Mouse (Mus musculus) ES-CJ7 (cell line): ENCODE data around the gene Cyp2d12.
"Not testable (repeated sequence)": the region's sequence is repeated elsewhere in the genome, so short reads cannot be mapped to it uniquely, and the experiment has no call there.

Source experiments
- DNase-seq: peaks from one replicate; pipeline ENCODE4 v3.0.0; 2011; ENCODE audit warnings: low read depth, low spot score

Gene Cyp2d12

DNA sequence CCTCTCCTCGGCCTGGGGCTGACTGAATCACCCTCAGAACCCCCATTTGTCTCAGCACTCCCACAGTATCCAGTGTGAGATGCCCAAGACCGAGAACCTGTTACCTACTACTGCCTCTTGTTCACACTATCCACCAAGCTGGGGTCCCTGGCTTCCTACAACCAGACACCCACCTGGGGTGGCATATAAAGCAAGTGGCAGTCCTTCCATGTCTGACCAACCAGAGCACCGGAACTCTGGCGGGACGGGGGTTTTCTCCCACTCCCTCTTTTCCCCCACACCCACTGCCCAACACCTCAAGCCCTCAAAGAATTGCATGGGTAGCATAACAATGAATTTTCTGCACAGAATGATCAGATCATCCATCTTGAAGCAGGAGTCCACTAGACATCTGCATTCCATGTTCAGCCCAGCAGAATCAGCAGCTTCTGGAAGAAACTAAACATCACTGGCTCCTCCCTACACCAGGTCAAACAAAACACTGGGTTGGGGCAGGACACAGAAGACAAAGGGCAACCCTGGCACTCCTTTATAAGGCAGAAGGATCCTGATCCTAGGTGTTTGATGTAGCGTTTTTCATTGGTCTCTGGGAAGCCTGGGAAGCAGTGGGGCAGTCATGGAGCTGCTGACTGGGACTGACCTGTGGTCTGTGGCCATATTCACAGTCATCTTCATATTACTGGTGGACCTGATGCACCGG is at the start of gene Cyp2d12:
Gene Cyp2d12 (plus strand): TSS at position 542 of the 700 bp plus-strand sequence.
- no peak for DNase-seq

DNA sequence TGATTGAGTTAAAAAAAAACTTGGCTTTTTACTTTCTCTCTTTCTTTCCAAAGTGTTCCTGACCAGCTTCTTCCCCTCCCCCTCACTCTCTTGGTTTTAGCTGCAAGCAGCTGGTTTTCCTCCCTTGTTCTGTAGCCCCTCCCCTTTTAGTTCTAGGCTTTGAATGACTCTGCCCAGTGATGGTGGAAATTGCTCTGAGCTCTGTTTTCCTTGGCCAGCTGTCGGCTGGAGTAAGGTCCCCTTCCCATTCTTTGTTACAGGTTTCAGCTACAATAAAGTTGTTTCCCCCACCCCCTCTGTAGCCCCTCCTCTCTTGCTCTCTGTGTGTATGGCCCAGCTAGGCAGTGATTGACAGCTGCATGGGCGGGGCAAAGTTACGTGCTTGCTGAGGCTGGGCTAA is 47.9 kb upstream of the Cyp2d12 start:
- peak; percentile 64 for DNase-seq

DNA sequence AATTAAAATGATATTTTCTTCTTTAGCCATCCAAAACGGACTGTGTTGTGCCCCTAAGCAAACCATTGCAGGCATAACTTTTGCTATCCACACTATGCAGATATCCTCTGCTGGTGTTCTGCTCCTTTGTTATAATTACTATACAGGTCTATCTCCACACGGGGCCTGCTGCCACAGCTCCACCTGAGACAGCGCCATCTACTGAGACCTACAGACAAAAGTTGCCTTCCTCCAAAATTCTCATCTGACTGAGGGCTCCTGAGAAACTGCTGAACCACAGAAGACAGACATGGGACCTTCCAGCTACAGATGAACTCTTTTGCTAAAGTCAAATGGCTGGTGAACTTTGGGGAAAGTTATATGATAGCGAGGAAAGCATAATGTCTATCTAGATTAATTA is 47.1 kb upstream of the Cyp2d12 start:
- peak; percentile 37 for DNase-seq

DNA sequence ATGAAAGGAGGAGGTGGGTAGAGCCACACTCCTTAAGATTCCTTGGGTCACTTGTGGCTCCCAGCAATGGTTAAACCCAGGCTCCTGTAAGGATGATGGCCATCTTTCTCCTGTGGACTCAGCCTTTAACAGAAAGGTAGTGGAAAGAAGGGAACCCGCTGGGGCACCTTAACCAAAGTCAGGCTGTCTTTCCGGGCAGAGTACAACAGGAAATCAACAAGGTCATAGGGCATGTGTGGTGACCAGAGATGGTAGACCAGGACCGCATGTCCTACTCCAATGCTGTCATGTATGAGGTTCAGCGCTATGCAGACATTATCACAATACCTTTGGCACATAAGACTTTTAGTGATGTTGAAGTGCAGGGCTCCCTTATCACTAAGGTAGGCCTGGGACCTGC is 45.4 kb upstream of the Cyp2d12 start:
- DNase-seq: not testable (repeated sequence)

DNA sequence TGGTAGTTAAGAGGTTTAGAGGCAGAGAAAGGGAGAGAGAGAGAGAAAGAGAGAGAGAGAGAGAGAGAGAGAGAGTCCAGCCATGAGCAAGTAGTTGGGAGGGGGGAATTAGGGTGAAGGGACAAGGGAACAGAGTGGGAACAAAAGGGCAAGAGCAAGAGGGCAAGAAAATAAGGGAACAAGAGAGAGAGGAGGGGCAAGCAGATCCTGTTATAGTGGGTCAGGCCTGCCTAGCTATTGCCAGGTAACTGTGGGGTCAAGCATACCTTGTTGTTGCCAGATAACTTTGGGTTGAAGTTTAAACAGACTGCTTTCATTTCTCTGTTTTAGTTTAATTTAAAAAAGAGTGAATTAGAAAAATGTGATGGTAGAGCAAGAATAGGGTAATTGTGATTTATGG is 44.4 kb upstream of the Cyp2d12 start:
- DNase-seq: not testable (repeated sequence)

DNA sequence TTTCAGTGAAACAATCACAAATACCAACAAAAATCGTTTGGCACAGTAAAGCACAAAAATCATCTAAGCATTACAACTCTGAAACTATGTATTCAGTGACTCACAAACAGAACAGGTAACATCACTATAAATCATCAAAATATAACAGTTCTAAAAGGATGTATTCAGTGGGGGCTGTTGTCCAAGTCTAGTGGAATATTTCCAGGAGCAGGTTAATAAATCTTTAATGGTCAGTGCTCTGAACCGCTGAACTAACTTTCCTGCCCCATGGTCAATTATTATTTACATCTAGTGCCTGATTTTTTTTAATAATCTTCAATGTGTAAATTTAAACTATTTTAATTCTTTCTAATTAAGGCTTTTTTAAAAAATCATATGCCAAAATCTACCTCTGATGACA is 42.8 kb upstream of the Cyp2d12 start:
- DNase-seq: not testable (repeated sequence)

DNA sequence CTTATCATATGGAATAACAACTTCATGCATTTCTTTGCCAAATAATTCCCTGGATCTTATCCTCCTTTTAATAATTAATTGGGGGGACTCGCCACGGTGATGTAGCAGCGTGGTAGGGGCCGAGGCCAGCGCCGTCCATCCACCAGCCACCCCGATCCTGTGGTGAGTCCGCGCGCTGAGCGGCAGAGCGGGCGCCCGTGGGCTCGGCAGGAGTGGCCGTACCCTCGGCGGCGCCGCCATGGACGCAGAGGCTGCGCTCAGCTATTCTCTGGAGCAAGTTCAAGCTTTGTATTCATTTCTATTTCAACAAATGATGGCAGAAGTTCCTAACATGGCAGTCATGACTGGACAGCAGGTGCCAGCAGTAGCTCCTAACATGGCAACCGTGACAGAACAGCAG is 38.7 kb upstream of the Cyp2d12 start:
- DNase-seq: not testable (repeated sequence)

DNA sequence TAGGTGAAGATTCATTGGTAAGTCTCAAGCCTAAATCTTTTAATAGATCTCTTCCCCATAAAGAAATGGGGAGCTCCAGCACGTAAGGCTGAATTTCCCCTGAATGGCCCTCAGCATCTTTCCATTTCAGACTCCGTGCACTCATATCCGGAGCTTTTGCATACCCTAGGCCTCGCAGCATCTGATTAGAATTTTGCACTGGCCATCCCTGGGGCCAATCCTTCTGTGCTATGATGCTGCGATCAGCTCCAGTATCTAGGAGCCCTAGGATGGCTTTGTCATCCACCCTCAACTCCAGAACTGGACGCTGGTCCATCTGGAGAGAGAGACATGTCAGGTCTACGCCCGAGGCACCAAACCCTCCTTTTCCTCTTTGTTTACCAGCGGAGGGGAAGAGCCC is 27.5 kb upstream of the Cyp2d12 start:
- DNase-seq: not testable (repeated sequence)

DNA sequence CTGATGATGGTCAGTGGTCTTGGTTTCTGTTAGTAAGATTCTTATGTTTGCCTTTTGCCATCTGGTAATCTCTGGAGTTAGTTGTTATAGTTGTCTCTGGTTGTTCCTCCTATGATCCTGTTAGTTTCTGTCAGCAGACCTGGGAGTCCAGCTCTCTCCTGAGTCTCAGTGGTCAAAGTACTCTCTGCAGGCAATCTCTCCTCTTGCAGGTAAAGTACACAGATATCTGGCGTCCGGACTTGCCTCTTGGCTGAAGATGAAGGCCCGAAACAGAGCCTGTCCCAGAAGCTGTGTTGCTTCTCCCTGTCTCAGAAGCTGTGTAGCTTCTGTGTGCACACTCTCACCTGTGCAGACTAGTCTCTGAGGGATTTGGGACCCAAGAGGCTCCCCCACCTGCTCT is 22.2 kb upstream of the Cyp2d12 start:
- not testable (repeated sequence) for DNase-seq

DNA sequence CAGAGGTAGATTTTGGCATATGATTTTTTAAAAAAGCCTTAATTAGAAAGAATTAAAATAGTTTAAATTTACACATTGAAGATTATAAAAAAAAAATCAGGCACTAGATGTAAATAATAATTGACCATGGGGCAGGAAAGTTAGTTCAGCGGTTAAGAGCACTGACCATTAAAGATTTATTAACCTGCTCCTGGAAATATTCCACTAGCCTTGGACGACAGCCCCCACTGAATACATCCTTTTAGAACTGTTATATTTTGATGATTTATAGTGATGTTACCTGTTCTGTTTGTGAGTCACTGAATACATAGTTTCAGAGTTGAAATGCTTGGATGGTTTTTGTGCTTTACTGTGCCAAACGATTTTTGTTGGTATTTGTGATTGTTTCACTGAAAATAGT is 11.9 kb upstream of the Cyp2d12 start:
- not testable (repeated sequence) for DNase-seq

DNA sequence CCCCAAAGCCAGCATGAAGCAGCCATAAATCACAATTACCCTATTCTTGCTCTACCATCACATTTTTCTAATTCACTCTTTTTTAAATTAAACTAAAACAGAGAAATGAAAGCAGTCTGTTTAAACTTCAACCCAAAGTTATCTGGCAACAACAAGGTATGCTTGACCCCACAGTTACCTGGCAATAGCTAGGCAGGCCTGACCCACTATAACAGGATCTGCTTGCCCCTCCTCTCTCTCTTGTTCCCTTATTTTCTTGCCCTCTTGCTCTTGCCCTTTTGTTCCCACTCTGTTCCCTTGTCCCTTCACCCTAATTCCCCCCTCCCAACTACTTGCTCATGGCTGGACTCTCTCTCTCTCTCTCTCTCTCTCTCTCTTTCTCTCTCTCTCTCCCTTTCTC is 10.3 kb upstream of the Cyp2d12 start:
- DNase-seq: not testable (repeated sequence)

DNA sequence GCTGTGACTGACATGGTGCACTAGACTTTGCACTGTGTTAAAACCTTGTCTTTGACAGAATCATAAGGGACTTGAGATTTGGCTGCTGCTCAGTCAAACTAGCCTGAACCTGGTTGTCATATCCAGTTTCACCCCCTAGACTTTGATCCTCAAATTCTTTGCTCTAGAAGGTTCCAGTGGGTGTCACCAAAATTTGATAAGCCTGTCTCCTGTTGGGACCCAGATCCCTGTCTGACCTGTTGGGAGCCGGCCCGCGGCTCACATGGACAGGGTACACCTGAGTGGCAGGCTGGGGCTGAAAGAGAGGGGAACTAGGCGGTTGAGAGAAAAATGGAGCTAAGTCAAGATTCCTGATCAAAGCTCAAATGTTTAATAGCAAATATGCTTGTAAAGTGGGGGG is 7.1 kb upstream of the Cyp2d12 start:
- DNase-seq: not testable (repeated sequence)

DNA sequence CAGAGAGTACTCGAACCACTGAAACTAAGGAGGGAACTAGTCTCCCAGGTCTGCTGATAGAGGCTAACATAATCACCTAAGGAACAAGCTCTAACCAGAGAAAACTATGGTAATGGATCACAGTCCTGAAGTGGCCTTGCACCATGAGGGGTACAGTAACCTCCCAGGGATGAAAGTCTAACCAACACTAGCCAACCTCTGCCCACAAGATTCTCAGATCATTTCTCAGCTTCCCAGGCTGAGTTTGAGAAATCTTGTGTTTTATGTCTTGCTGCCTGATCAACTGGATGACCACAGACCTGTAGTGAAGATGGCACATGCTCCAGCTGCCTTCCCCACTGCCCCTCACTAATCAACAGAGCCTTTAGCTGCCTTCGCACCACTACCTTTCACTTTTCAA is 1.7 kb upstream of the Cyp2d12 start:
- DNase-seq: not testable (repeated sequence)

DNA sequence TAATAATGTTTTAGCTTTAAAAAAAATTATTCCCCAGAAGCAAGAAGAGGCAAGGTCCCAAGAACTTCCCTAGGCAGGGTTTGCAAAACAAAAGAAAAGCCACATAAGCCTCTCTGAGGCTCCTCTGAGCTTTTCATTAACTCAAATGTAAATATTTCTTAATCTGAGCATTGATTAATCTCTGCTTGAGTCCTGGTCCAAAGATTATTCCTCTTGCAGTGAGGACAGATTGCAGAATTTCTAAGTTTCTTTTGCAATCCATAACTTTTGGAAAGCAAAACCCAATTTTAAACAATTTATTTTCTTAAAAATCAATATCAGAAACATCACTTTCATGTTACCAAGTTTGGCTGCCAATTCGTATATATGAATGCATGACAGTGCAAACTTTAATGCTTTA is 18.0 kb downstream of the Cyp2d12 start:
- DNase-seq: no peak

DNA sequence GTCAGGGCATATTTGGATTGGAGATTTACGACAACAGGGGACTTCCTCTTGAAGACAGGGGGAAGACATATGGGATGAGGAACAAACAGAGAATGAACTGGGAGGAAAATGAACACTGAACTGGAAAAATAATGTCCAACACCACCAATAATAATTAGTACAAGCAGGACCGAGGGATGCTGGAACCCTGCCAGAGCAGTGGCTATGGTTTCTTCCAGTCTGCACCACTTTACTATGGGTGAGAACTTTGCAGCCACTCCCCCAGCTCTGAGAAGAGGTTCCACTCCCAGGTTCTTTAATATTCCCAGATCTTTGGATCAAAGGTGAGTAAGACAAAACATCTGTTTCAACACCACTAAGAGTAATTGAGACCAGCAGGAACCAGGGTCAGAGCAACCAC is 24.2 kb downstream of the Cyp2d12 start:
- DNase-seq: no peak

DNA sequence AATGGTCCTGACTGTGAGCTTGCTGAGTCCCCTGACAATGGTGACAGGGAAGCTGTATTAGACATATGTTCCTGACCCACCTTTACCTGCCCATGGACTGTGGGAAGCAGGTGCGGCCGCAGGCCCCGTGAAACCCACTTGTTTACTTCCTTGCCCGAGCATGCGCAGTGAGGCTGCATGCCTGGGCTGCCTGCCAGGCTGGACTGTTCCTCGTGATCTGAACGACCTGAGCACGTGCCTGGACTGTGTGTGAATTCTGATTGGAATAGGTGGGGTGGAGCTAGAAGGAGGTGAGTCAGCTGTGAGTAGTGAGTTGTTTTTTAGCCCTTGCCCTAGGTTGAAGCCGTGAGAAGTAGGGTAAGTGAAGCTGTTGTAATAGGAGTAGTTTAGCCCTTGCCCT is 27.7 kb downstream of the Cyp2d12 start:
- DNase-seq: no peak
